7 mouse cellular contexts compared by ENCODE assay signal in genomic region chr15:81860471-81861135, GRCm38 (mm10). TPM values are rescaled to one million over a fixed set of nuclear protein-coding genes. Genes with fewer than 3 reads are reported as not detected.
DNase-seq lines count a peak whose midpoint lies in the region; ATAC-seq and TF ChIP-seq lines count a peak whose summit lies in the region.

No protein-coding gene starts in this region.

- H3K4me1 ChIP-seq in heart, embryonic 11.5 days (ENCODE audit: control insufficient read depth, insufficient read depth, low read length): peaks cover 4% of the 10 kb centered on the region; the same call in 1 of the 2 replicates
- H3K4me1 ChIP-seq in liver, embryonic 12.5 days: peaks cover 38% of the 10 kb centered on the region
- H3K4me1 ChIP-seq in neural tube, embryonic 13.5 days (replicated peaks): peaks cover 30% of the 10 kb centered on the region

- DNase-seq in layer of hippocampus, adult 2 months (ENCODE audit: low spot score in 2 of 2): no peak
- no peak for DNase-seq in layer of hippocampus, adult 8-10 months (ENCODE audit: low spot score in 2 of 2)
- peak; percentile 69 for DNase-seq in cerebellum, adult 9-10 months
- no peak for DNase-seq in left cerebral cortex, adult 8-10 months (ENCODE audit: low spot score in 2 of 2)

- ATAC-seq in heart, embryonic 11.5 days (replicated peaks; ENCODE audit: insufficient number of reproducible peaks, low FRiP score, low TSS enrichment): no peak
- ATAC-seq in liver, embryonic 12.5 days: no peak
- no peak for ATAC-seq in neural tube, embryonic 13.5 days (ENCODE audit: low read depth)

- no peaks in the 10 kb centered on the region for H3K9me3 ChIP-seq in heart, embryonic 11.5 days (replicated peaks; ENCODE audit: control insufficient read depth, low read length)
- no peaks in the 10 kb centered on the region for H3K9me3 ChIP-seq in liver, embryonic 12.5 days (replicated peaks)
- no peaks in the 10 kb centered on the region for H3K9me3 ChIP-seq in neural tube, embryonic 13.5 days

- no peaks in the 10 kb centered on the region for H3K27me3 ChIP-seq in heart, embryonic 11.5 days (ENCODE audit: control insufficient read depth, insufficient read depth, low read length)
- no peaks in the 10 kb centered on the region for H3K27me3 ChIP-seq in liver, embryonic 12.5 days (replicated peaks)
- H3K27me3 ChIP-seq in neural tube, embryonic 13.5 days: no peaks in the 10 kb centered on the region

- 44% methylated on average over 8 of the region's 8 CpGs for WGBS in heart, embryonic 11.5 days (ENCODE audit: insufficient replicate concordance)
- WGBS in liver, embryonic 12.5 days (ENCODE audit: insufficient replicate concordance): 34% methylated on average over 8 of the region's 8 CpGs
- WGBS in neural tube, embryonic 13.5 days: 41% methylated on average over 8 of the region's 8 CpGs

- H3K9ac ChIP-seq in heart, embryonic 11.5 days (ENCODE audit: low read depth, low read length): no peak overlapping the region
- no peak overlapping the region; the same call in 1 of the 2 replicates for H3K9ac ChIP-seq in liver, embryonic 12.5 days
- H3K9ac ChIP-seq in neural tube, embryonic 13.5 days: peak overlapping the region; percentile 22; the same call in 1 of the 2 replicates

- peak overlapping the region; percentile 69 for H3K4me3 ChIP-seq in layer of hippocampus, adult 2 months
- H3K4me3 ChIP-seq in heart, embryonic 11.5 days (ENCODE audit: low read depth, low read length): peak overlapping the region; percentile 87; the same call in 1 of the 2 replicates
- peak overlapping the region; percentile 83 for H3K4me3 ChIP-seq in liver, embryonic 12.5 days
- peak overlapping the region; percentile 92; the same call in 1 of the 2 replicates for H3K4me3 ChIP-seq in neural tube, embryonic 13.5 days

- H3K27ac ChIP-seq in layer of hippocampus, adult 2 months: peak overlapping the region; percentile 96
- peak overlapping the region; percentile 32; the same call in 1 of the 2 replicates for H3K27ac ChIP-seq in heart, embryonic 11.5 days (ENCODE audit: low read depth, low read length)
- H3K27ac ChIP-seq in liver, embryonic 12.5 days: peak overlapping the region; percentile 71
- H3K27ac ChIP-seq in neural tube, embryonic 13.5 days (replicated peaks): peak overlapping the region; percentile 69

- peaks cover 3% of the 10 kb centered on the region; the same call in 1 of the 2 replicates for H3K36me3 ChIP-seq in heart, embryonic 11.5 days (ENCODE audit: control insufficient read depth, insufficient read depth, low read length)
- peaks cover 21% of the 10 kb centered on the region for H3K36me3 ChIP-seq in liver, embryonic 12.5 days
- peaks cover 19% of the 10 kb centered on the region for H3K36me3 ChIP-seq in neural tube, embryonic 13.5 days

- H3K4me2 ChIP-seq in heart, embryonic 11.5 days: peak overlapping the region; percentile 52
- H3K4me2 ChIP-seq in liver, embryonic 12.5 days: peak overlapping the region; percentile 89
- H3K4me2 ChIP-seq in neural tube, embryonic 13.5 days: peak overlapping the region; percentile 94

- TF ChIP-seq CTCF in layer of hippocampus, adult 2 months (conservative IDR thresholded peaks at IDR 0.05): no peak

RNA-seq across cellular contexts. Expression of gene Tob2, which starts 2.0 kb away (rescaled TPM):
- 10 to 100 TPM; 28.6 to 38.4 TPM for total RNA-seq in layer of hippocampus, adult 2 months (2021)
- 10 to 100 TPM; 24.8 to 39.6 (median 30.6) TPM for total RNA-seq in layer of hippocampus, adult 8-10 months (2022)
- 9.9 and 12.1 TPM in 2 replicates for polyA plus RNA-seq in heart, embryonic 11.5 days (2014; fragmentation: Nextera tagmentation; extraction: Ambion mirVana)
- polyA plus RNA-seq in liver, embryonic 12.5 days (2016; fragmentation: Nextera tagmentation; extraction: Ambion mirVana): 12.8 and 14.5 TPM in 2 replicates
- polyA plus RNA-seq in neural tube, embryonic 13.5 days (2015; fragmentation: Nextera tagmentation; extraction: Ambion mirVana): 13.5 and 16.5 TPM in 2 replicates
- total RNA-seq in left cerebral cortex, adult 8-10 months (2022): 10 to 100 TPM; 26.6 to 40.2 (median 33.5) TPM

RNA-seq across cellular contexts. Expression of gene Phf5a, which starts 11.1 kb away (rescaled TPM):
- total RNA-seq in layer of hippocampus, adult 2 months (2021): 10 to 100 TPM; 33.0 to 36.8 TPM
- 10 to 100 TPM; 35.7 to 44.3 (median 36.7) TPM for total RNA-seq in layer of hippocampus, adult 8-10 months (2022)
- 119 and 131 TPM in 2 replicates for polyA plus RNA-seq in heart, embryonic 11.5 days (2014; fragmentation: Nextera tagmentation; extraction: Ambion mirVana)
- polyA plus RNA-seq in liver, embryonic 12.5 days (2016; fragmentation: Nextera tagmentation; extraction: Ambion mirVana): 140 and 145 TPM in 2 replicates
- polyA plus RNA-seq in neural tube, embryonic 13.5 days (2015; fragmentation: Nextera tagmentation; extraction: Ambion mirVana): 111 and 129 TPM in 2 replicates
- 10 to 100 TPM; 38.1 to 43.5 (median 38.2) TPM for total RNA-seq in left cerebral cortex, adult 8-10 months (2022)

RNA-seq across cellular contexts. Expression of gene Aco2, which starts 11.5 kb away (rescaled TPM):
- 100 to 1,000 TPM; 442 to 446 TPM for total RNA-seq in layer of hippocampus, adult 2 months (2021)
- 100 to 1,000 TPM; 456 to 502 (median 473) TPM for total RNA-seq in layer of hippocampus, adult 8-10 months (2022)
- polyA plus RNA-seq in heart, embryonic 11.5 days (2014; fragmentation: Nextera tagmentation; extraction: Ambion mirVana): 398 and 483 TPM in 2 replicates
- polyA plus RNA-seq in liver, embryonic 12.5 days (2016; fragmentation: Nextera tagmentation; extraction: Ambion mirVana): 131 and 132 TPM in 2 replicates
- polyA plus RNA-seq in neural tube, embryonic 13.5 days (2015; fragmentation: Nextera tagmentation; extraction: Ambion mirVana): 252 and 268 TPM in 2 replicates
- 100 to 1,000 TPM; 453 to 537 (median 485) TPM for total RNA-seq in left cerebral cortex, adult 8-10 months (2022)

RNA-seq across cellular contexts. Expression of gene Tef, which starts 58.4 kb away (rescaled TPM):
- 100 to 1,000 TPM; 273 to 304 TPM for total RNA-seq in layer of hippocampus, adult 2 months (2021)
- total RNA-seq in layer of hippocampus, adult 8-10 months (2022): 100 to 1,000 TPM; 227 to 350 (median 284) TPM
- polyA plus RNA-seq in heart, embryonic 11.5 days (2014; fragmentation: Nextera tagmentation; extraction: Ambion mirVana): 15.0 and 16.3 TPM in 2 replicates
- polyA plus RNA-seq in liver, embryonic 12.5 days (2016; fragmentation: Nextera tagmentation; extraction: Ambion mirVana): 8.4 and 9.5 TPM in 2 replicates
- 20.6 and 21.4 TPM in 2 replicates for polyA plus RNA-seq in neural tube, embryonic 13.5 days (2015; fragmentation: Nextera tagmentation; extraction: Ambion mirVana)
- total RNA-seq in left cerebral cortex, adult 8-10 months (2022): 100 to 1,000 TPM; 255 to 311 (median 291) TPM

Comparison
In these comparisons a context has a peak if more than half of its experiments do, and no peak if none do; other contexts are left out.
1. H3K27ac ChIP-seq: peak in every context shown above with its lines; median percentile 96 in layer of hippocampus, adult 2 months; 71 in liver, embryonic 12.5 days; 69 in neural tube, embryonic 13.5 days; 32 in heart, embryonic 11.5 days.